Comparison of ENCODE assay signal across 30 mouse cellular contexts in genomic region chr19:24434291-24434690, GRCm38 (mm10). TPM values are rescaled to one million over a fixed set of nuclear protein-coding genes. Genes with fewer than 3 reads are reported as not detected.
A peak's percentile ranks its signal among the peaks of the same experiment; 100 is the strongest.
DNase-seq lines count a peak whose midpoint lies in the region; ATAC-seq lines count a peak whose summit lies in the region.
"Had no signal": no experiment of that assay in that cellular context is flagged by ENCODE, and none has a peak within 500 bp of the region (broad histone marks: within the 10 kb centered on the region; RNA-seq: fewer than 3 reads in every experiment).

No protein-coding gene starts in this region.

- ATAC-seq in forebrain, embryonic 12.5 days (ENCODE audit: low FRiP score) = no peak
- ATAC-seq: activated CD4-positive, CD25-positive, alpha-beta regulatory T cell, adult 4 months; forebrain, postnatal 0 days; intestine, postnatal 0 days; midbrain, embryonic 16.5 days had no signal

- H3K27me3 ChIP-seq in forebrain, embryonic 12.5 days = no peaks in the 10 kb centered on the region
- H3K27me3 ChIP-seq: embryonic facial prominence, embryonic 13.5 days; heart, embryonic 15.5 days; hindbrain, embryonic 13.5 days; kidney, embryonic 15.5 days; limb, embryonic 12.5 days; liver, embryonic 15.5 days had no signal

- no peaks in the 10 kb centered on the region for H3K36me3 ChIP-seq in forebrain, embryonic 12.5 days (replicated peaks)
- H3K36me3 ChIP-seq: embryonic facial prominence, embryonic 13.5 days; heart, embryonic 10.5 days; heart, embryonic 15.5 days; hindbrain, embryonic 13.5 days; kidney, embryonic 15.5 days; limb, embryonic 12.5 days; liver, embryonic 15.5 days had no signal

- WGBS in forebrain, embryonic 12.5 days = 92% methylated on average over 6 of the region's 6 CpGs

- no peak overlapping the region for H3K9ac ChIP-seq in forebrain, embryonic 12.5 days
- H3K9ac ChIP-seq: embryonic facial prominence, embryonic 13.5 days; forebrain, postnatal 0 days; heart, embryonic 15.5 days; hindbrain, embryonic 13.5 days; kidney, embryonic 15.5 days; limb, embryonic 12.5 days; liver, embryonic 15.5 days; lung, embryonic 14.5 days had no signal

- DNase-seq in lung, postnatal 10 days = peak; percentile 37
- no peak for DNase-seq in lung, postnatal 14 days
- DNase-seq in cerebellum, adult 11-12 months = peak; percentile 60
- peak; percentile 69 for DNase-seq in cerebellum, adult 9-11 months
- no peak for DNase-seq in retina, postnatal 1 day
- DNase-seq in urinary bladder, adult 18-20 months (ENCODE audit: low spot score in 2 of 2) = no peak
- DNase-seq: adrenal gland, adult 2 months; adrenal gland, postnatal 36 days; B cell, adult 2 months; embryo, embryonic 11 days; forebrain, postnatal 0 days; gastrocnemius, postnatal 10 days; lung, embryonic 14.5 days; lung, postnatal 36 days; right cerebral cortex, adult 18-20 months; spleen, adult 18-20 months; thymus, postnatal 25 days had no signal

- H3K9me3 ChIP-seq in forebrain, embryonic 12.5 days = no peaks in the 10 kb centered on the region
- H3K9me3 ChIP-seq: embryonic facial prominence, embryonic 13.5 days; heart, embryonic 10.5 days; heart, embryonic 15.5 days; hindbrain, embryonic 13.5 days; kidney, embryonic 15.5 days; limb, embryonic 12.5 days; liver, embryonic 15.5 days had no signal

- no peak overlapping the region for H3K4me3 ChIP-seq in forebrain, embryonic 12.5 days (replicated peaks)
- H3K4me3 ChIP-seq: embryonic facial prominence, embryonic 13.5 days; erythroblast, embryonic 14.5 days; heart, embryonic 10.5 days; heart, embryonic 15.5 days; hindbrain, embryonic 13.5 days; kidney, embryonic 15.5 days; limb, embryonic 12.5 days; liver, embryonic 15.5 days had no signal

- no peak overlapping the region for H3K4me2 ChIP-seq in forebrain, embryonic 12.5 days
- H3K4me2 ChIP-seq: embryonic facial prominence, embryonic 13.5 days; heart, embryonic 15.5 days; hindbrain, embryonic 13.5 days; kidney, embryonic 15.5 days; limb, embryonic 12.5 days; liver, embryonic 15.5 days; lung, embryonic 14.5 days; midbrain, embryonic 11.5 days had no signal

- no peaks in the 10 kb centered on the region for H3K4me1 ChIP-seq in forebrain, embryonic 12.5 days
- H3K4me1 ChIP-seq: hindbrain, embryonic 13.5 days; liver, embryonic 15.5 days had no signal

- no peak overlapping the region for H3K27ac ChIP-seq in forebrain, embryonic 12.5 days
- H3K27ac ChIP-seq: embryonic facial prominence, embryonic 13.5 days; heart, embryonic 10.5 days; heart, embryonic 15.5 days; hindbrain, embryonic 13.5 days; kidney, embryonic 15.5 days; limb, embryonic 12.5 days; liver, embryonic 15.5 days had no signal

RNA-seq across cellular contexts. Expression of gene Fam122a, which starts 42.9 kb away (rescaled TPM):
- polyA plus RNA-seq in forebrain, embryonic 12.5 days (2016; fragmentation: Nextera tagmentation; extraction: Ambion mirVana) = 63.2 and 65.4 TPM in 2 replicates

Comparison
In these comparisons a context has a peak if more than half of its experiments do, and no peak if none do; other contexts are left out.
1. DNase-seq: peak in lung, postnatal 10 days (single experiment), cerebellum, adult 11-12 months (single experiment) and cerebellum, adult 9-11 months (single experiment); none in lung, postnatal 14 days (single experiment), retina, postnatal 1 day (single experiment) and urinary bladder, adult 18-20 months (0 of 2).